ENCODE assay signal across 16 mouse cellular contexts in the genomic region with DNA sequence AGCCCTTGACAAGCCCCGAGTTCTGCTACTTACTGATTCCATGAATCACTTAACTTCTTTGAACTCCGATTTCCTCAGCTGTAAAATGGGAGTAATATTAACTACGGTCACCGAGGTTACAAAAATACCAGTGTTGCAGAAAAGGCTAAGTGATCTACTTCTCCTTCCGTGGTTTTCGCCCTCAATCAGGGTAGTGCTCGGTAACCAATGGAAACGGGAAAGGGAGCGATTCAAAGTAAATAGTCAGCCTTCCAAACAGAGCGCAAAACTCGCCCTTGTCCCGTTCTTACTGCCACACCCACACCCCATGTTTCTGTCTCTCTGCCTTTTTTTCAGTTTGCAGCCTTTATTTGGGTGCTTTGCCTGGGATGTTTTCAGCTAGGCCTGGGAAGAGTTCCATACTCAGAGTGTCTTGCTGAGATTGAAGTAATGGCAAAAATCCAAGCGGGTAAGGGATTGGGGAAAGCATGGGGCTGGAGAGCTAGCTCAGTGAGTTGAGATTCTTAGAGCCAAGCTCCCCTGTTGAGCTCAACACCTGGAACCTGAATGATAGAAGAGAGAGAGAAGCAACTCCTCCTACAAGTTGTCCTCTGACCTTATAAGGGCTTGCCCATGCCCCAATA.
DNase-seq lines count a peak whose midpoint lies in the region; ATAC-seq and TF ChIP-seq lines count a peak whose summit lies in the region.
"Had no signal": no experiment of that assay in that cellular context is flagged by ENCODE, and none has a peak within 500 bp of the region (broad histone marks: within the 10 kb centered on the region; RNA-seq: fewer than 3 reads in every experiment).

No protein-coding gene starts in this region.

- no peaks in the 10 kb centered on the region for H3K36me3 ChIP-seq in kidney, adult 2 months (ENCODE audit: control insufficient read depth, insufficient read depth, low read length)
- H3K36me3 ChIP-seq in liver, postnatal 0 days (replicated peaks; ENCODE audit: insufficient read depth, low read length): no peaks in the 10 kb centered on the region
- H3K36me3 ChIP-seq: embryonic facial prominence, embryonic 10.5 days; liver, embryonic 12.5 days; neural tube, embryonic 12.5 days had no signal

- TF ChIP-seq POLR2A in kidney, adult 2 months (IDR thresholded peaks at IDR 0.05; ENCODE audit: low read depth, low read length): no peak
- TF ChIP-seq POLR2A in bone marrow macrophage, adult 2 months (IDR thresholded peaks at IDR 0.05; ENCODE audit: borderline replicate concordance, low read depth, low read length): no peak

- no peaks in the 10 kb centered on the region for H3K9me3 ChIP-seq in liver, postnatal 0 days (ENCODE audit: low read length)
- H3K9me3 ChIP-seq: embryonic facial prominence, embryonic 10.5 days; liver, embryonic 12.5 days; neural tube, embryonic 12.5 days had no signal

- no peak overlapping the region for H3K27ac ChIP-seq in kidney, adult 2 months (ENCODE audit: insufficient read depth, low read depth, low read length)
- H3K27ac ChIP-seq in bone marrow macrophage, adult 2 months (ENCODE audit: insufficient read depth, low read depth, low read length): peak overlapping the region; percentile 51
- H3K27ac ChIP-seq in liver, postnatal 0 days (ENCODE audit: low read depth): no peak overlapping the region
- H3K27ac ChIP-seq: embryonic facial prominence, embryonic 10.5 days; liver, embryonic 12.5 days; neural tube, embryonic 12.5 days had no signal

- no peak for TF ChIP-seq EP300 in liver, postnatal 0 days (IDR thresholded peaks at IDR 0.05; ENCODE audit: low read depth)

- no peak overlapping the region for H3K4me3 ChIP-seq in kidney, adult 2 months (ENCODE audit: insufficient read depth, low read depth, low read length)
- peak overlapping the region; percentile 24; the same call in 1 of the 2 replicates for H3K4me3 ChIP-seq in bone marrow macrophage, adult 2 months (ENCODE audit: insufficient read depth, low read length)
- no peak overlapping the region for H3K4me3 ChIP-seq in liver, postnatal 0 days (ENCODE audit: low read depth, low read length)
- H3K4me3 ChIP-seq: embryonic facial prominence, embryonic 10.5 days; liver, embryonic 12.5 days; neural tube, embryonic 12.5 days had no signal

- ATAC-seq in cerebellum, adult (ENCODE audit: insufficient number of reproducible peaks, low FRiP score, low TSS enrichment): no peak
- ATAC-seq in megakaryocyte, adult 5-6 weeks (ENCODE audit: poor library complexity, severe bottlenecking): peak; percentile 86
- no peak for ATAC-seq in liver, postnatal 0 days
- ATAC-seq: liver, embryonic 12.5 days had no signal

- no peak overlapping the region for H3K4me2 ChIP-seq in liver, postnatal 0 days (ENCODE audit: low read depth, low read length)
- H3K4me2 ChIP-seq: liver, embryonic 12.5 days; neural tube, embryonic 12.5 days had no signal

- no peaks in the 10 kb centered on the region for H3K27me3 ChIP-seq in kidney, adult 2 months (replicated peaks; ENCODE audit: control insufficient read depth, insufficient read depth, low read length)
- H3K27me3 ChIP-seq in liver, postnatal 0 days (ENCODE audit: insufficient read depth, low read length): no peaks in the 10 kb centered on the region
- H3K27me3 ChIP-seq: CH12.LX; liver, embryonic 12.5 days; neural tube, embryonic 12.5 days had no signal

- DNase-seq in cerebellum, adult 11-12 months: peak; percentile 15
- DNase-seq in kidney, adult 2 months: peak; percentile 13
- DNase-seq in kidney, postnatal 4 days: no peak
- DNase-seq in adrenal gland, adult 2 months: no peak
- no peak for DNase-seq in liver, postnatal 0 days
- DNase-seq: heart, postnatal 36 days; lung, postnatal 14 days; midbrain, embryonic 14.5 days; retina, postnatal 1 day had no signal

- 18% methylated on average over 13 of the region's 13 CpGs for whole genome bisulfite sequencing in kidney, adult 2 months
- 45% methylated on average over 13 of the region's 13 CpGs for WGBS in liver, postnatal 0 days (ENCODE audit: insufficient replicate concordance)

- H3K9ac ChIP-seq in liver, postnatal 0 days (replicated peaks): no peak overlapping the region
- H3K9ac ChIP-seq: liver, embryonic 12.5 days; neural tube, embryonic 12.5 days had no signal

- no peaks in the 10 kb centered on the region for H3K4me1 ChIP-seq in kidney, adult 2 months (ENCODE audit: control insufficient read depth, insufficient read depth, low read length)
- peaks cover 5% of the 10 kb centered on the region for H3K4me1 ChIP-seq in bone marrow macrophage, adult 2 months (ENCODE audit: control insufficient read depth, insufficient read depth, low read length)
- H3K4me1 ChIP-seq in liver, postnatal 0 days (ENCODE audit: insufficient read depth): no peaks in the 10 kb centered on the region
- H3K4me1 ChIP-seq: embryonic facial prominence, embryonic 10.5 days; liver, embryonic 12.5 days; neural tube, embryonic 12.5 days had no signal

- TF ChIP-seq CTCF in kidney, adult 2 months (conservative IDR thresholded peaks at IDR 0.05; ENCODE audit: insufficient read depth, insufficient read length, low read depth, low read length): no peak
- no peak for TF ChIP-seq CTCF in bone marrow macrophage, adult 2 months (IDR thresholded peaks at IDR 0.05; ENCODE audit: low read depth, low read length)
- TF ChIP-seq CTCF in liver, postnatal 0 days (IDR thresholded peaks at IDR 0.05; ENCODE audit: low read depth): no peak

Comparison
In these comparisons a context has a peak if more than half of its experiments do, and no peak if none do; other contexts are left out.
1. DNase-seq: peak in cerebellum, adult 11-12 months (single experiment) and kidney, adult 2 months (single experiment); none in kidney, postnatal 4 days (0 of 2), adrenal gland, adult 2 months (single experiment) and liver, postnatal 0 days (single experiment).